8 mouse cellular contexts compared by ENCODE assay signal in the genomic region with DNA sequence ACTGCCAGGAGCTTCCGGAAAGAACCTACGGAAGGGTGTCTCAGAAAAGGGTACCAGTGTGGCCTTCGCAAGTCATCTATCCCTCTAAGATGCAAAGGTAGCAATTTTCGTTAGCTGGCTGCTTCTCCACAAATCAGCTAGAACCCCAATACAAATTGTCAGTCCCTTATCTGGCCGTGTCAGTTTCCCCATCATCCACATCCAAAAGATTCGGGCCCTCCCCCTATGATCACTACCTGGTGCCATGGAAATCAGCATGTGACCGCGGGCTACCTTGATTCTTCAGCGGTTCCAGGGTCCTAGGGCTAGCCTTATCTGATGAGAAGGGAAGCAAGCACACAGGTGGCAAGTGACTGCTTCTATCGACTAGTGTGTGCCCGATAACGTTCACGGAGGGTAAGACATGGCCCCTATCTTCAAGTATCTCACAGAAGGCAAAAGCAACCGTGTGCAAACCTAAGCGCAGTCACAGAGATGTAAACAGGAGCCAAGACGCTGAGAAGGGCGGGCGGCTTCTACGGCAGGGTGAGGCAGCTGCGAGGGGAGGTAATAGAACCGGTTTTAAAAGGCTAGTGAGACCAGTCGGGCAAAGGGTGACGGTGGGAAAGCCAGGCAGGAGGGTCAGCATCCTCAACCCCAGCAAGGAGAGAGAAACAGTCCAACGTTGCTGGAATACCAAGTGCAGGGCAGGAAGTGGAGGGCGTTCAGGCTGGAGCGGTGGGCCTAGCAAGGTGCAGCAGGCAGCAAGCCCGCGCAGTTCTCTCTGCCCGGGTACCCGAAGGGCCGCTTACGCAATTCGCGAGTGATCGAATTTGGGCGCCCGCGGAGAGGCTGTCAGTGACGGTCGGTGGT. TPM values are rescaled to one million over a fixed set of nuclear protein-coding genes. Genes with fewer than 3 reads are reported as not detected.
DNase-seq lines count a peak whose midpoint lies in the region; ATAC-seq and TF ChIP-seq lines count a peak whose summit lies in the region.

No protein-coding gene starts in this region.

- no peaks in the 10 kb centered on the region for H3K9me3 ChIP-seq in forebrain, embryonic 11.5 days (ENCODE audit: control insufficient read depth, low read length)
- no peaks in the 10 kb centered on the region for H3K9me3 ChIP-seq in hindbrain, postnatal 0 days (ENCODE audit: low read length)
- no peaks in the 10 kb centered on the region for H3K9me3 ChIP-seq in liver, embryonic 11.5 days (ENCODE audit: control insufficient read depth, low read length)
- no peaks in the 10 kb centered on the region for H3K9me3 ChIP-seq in midbrain, postnatal 0 days (ENCODE audit: low read length)

- no peaks in the 10 kb centered on the region for H3K36me3 ChIP-seq in forebrain, embryonic 11.5 days (ENCODE audit: control insufficient read depth, insufficient read depth, low read length)
- no peaks in the 10 kb centered on the region for H3K36me3 ChIP-seq in hindbrain, postnatal 0 days (ENCODE audit: insufficient read depth, low read length)
- no peaks in the 10 kb centered on the region; the same call in 1 of the 2 replicates for H3K36me3 ChIP-seq in liver, embryonic 11.5 days (ENCODE audit: control insufficient read depth, insufficient read depth, low read length)
- H3K36me3 ChIP-seq in midbrain, postnatal 0 days (ENCODE audit: insufficient read depth, low read length) = 0 out of 2 replicates have a peak, but pooled peaks cover 4% of the 10 kb centered on the region

- intact Hi-C loops in left cerebral cortex, adult 2 months (cut with DNase I) = no loop called here
- intact Hi-C loops in left cerebral cortex, postnatal 10 days (cut with DNase I) = no loop called here

- peak; percentile 57; the same call in 1 of the 2 replicates for ATAC-seq in forebrain, embryonic 11.5 days (replicated peaks; ENCODE audit: low FRiP score)
- peak; percentile 60 for ATAC-seq in hindbrain, postnatal 0 days
- peak; percentile 72 for ATAC-seq in liver, embryonic 11.5 days (replicated peaks; ENCODE audit: low FRiP score)
- ATAC-seq in midbrain, postnatal 0 days (ENCODE audit: low FRiP score) = peak; percentile 59

- no peak for TF ChIP-seq CTCF in left cerebral cortex, adult 2 months (IDR thresholded peaks at IDR 0.05)
- no peak for TF ChIP-seq CTCF in hindbrain, postnatal 0 days (IDR thresholded peaks at IDR 0.05; ENCODE audit: low read depth)
- TF ChIP-seq CTCF in midbrain, postnatal 0 days (IDR thresholded peaks at IDR 0.05) = no peak

- H3K4me3 ChIP-seq in left cerebral cortex, adult 2 months = peak overlapping the region; percentile 95
- H3K4me3 ChIP-seq in forebrain, embryonic 11.5 days (ENCODE audit: low read depth, low read length) = peak overlapping the region; percentile 75
- H3K4me3 ChIP-seq in hindbrain, postnatal 0 days (ENCODE audit: low read length) = peak overlapping the region; percentile 91
- peak overlapping the region; percentile 93 for H3K4me3 ChIP-seq in liver, embryonic 11.5 days (ENCODE audit: low read depth, low read length)
- peak overlapping the region; percentile 89 for H3K4me3 ChIP-seq in midbrain, postnatal 0 days (ENCODE audit: low read depth, low read length)

- DNase-seq in left cerebral cortex, adult 2 months (ENCODE audit: extremely low spot score in 1 of 2, low spot score in 2 of 2) = peak; percentile 58 to 59
- DNase-seq in left cerebral cortex, postnatal 10 days (ENCODE audit: extremely low spot score in 1 of 2, low spot score in 2 of 2) = no peak
- peak; percentile 63 for DNase-seq in c-Kit-positive CD71-positive TER-119-negative erythroid progenitor cells, embryonic 14.5 days (ENCODE audit: low read depth)
- DNase-seq in forebrain, embryonic 11.5 days (ENCODE audit: low spot score) = peak; percentile 64
- DNase-seq in hindbrain, postnatal 0 days (ENCODE audit: low spot score) = peak; percentile 53
- DNase-seq in liver, embryonic 11.5 days (ENCODE audit: low spot score) = peak; percentile 60
- DNase-seq in midbrain, postnatal 0 days (ENCODE audit: low spot score) = peak; percentile 65
- peak; percentile 73 for DNase-seq in thymus, postnatal 14 days

- H3K4me2 ChIP-seq in forebrain, embryonic 11.5 days (ENCODE audit: low read depth, low read length, severe bottlenecking) = peak overlapping the region; percentile 100
- H3K4me2 ChIP-seq in hindbrain, postnatal 0 days (ENCODE audit: low read depth, low read length) = peak overlapping the region; percentile 92
- H3K4me2 ChIP-seq in liver, embryonic 11.5 days = peak overlapping the region; percentile 94
- H3K4me2 ChIP-seq in midbrain, postnatal 0 days (ENCODE audit: low read depth, low read length, poor library complexity, severe bottlenecking) = peak overlapping the region; percentile 92

- H3K4me1 ChIP-seq in forebrain, embryonic 11.5 days (replicated peaks; ENCODE audit: control insufficient read depth, insufficient read depth, low read length) = peaks cover 11% of the 10 kb centered on the region; the same call in 1 of the 2 replicates
- H3K4me1 ChIP-seq in hindbrain, postnatal 0 days (ENCODE audit: insufficient read depth, low read length) = no peaks in the 10 kb centered on the region
- H3K4me1 ChIP-seq in liver, embryonic 11.5 days (replicated peaks; ENCODE audit: control insufficient read depth, insufficient read depth, low read length) = peaks cover 25% of the 10 kb centered on the region
- H3K4me1 ChIP-seq in midbrain, postnatal 0 days (ENCODE audit: insufficient read depth, low read length) = peaks cover 7% of the 10 kb centered on the region; the same call in 1 of the 2 replicates

- peak overlapping the region; percentile 98 for H3K27ac ChIP-seq in left cerebral cortex, adult 2 months
- no peak overlapping the region for H3K27ac ChIP-seq in forebrain, embryonic 11.5 days (ENCODE audit: low read depth, low read length)
- peak overlapping the region; percentile 81 for H3K27ac ChIP-seq in hindbrain, postnatal 0 days
- peak overlapping the region; percentile 82 for H3K27ac ChIP-seq in liver, embryonic 11.5 days (ENCODE audit: low read depth, low read length)
- peak overlapping the region; percentile 33 for H3K27ac ChIP-seq in midbrain, postnatal 0 days (ENCODE audit: low read depth, low read length)

- H3K9ac ChIP-seq in forebrain, embryonic 11.5 days (ENCODE audit: low read length) = peak overlapping the region; percentile 51
- H3K9ac ChIP-seq in hindbrain, postnatal 0 days (replicated peaks; ENCODE audit: low read length) = peak overlapping the region; percentile 83
- H3K9ac ChIP-seq in liver, embryonic 11.5 days (ENCODE audit: low read depth, low read length) = peak overlapping the region; percentile 91
- H3K9ac ChIP-seq in midbrain, postnatal 0 days (replicated peaks; ENCODE audit: low read length, poor library complexity, severe bottlenecking) = peak overlapping the region; percentile 60

- H3K27me3 ChIP-seq in forebrain, embryonic 11.5 days (ENCODE audit: control insufficient read depth, insufficient read depth, low read length) = peaks cover 20% of the 10 kb centered on the region
- no peaks in the 10 kb centered on the region for H3K27me3 ChIP-seq in hindbrain, postnatal 0 days (ENCODE audit: insufficient read depth, low read length)
- no peaks in the 10 kb centered on the region for H3K27me3 ChIP-seq in liver, embryonic 11.5 days (replicated peaks; ENCODE audit: control insufficient read depth, insufficient read depth, low read length)
- H3K27me3 ChIP-seq in midbrain, postnatal 0 days (ENCODE audit: insufficient read depth, low read length) = no peaks in the 10 kb centered on the region

- WGBS in forebrain, embryonic 11.5 days = 9% methylated on average over 40 of the region's 40 CpGs
- WGBS in hindbrain, postnatal 0 days = 11% methylated on average over 39 of the region's 40 CpGs
- 6% methylated on average over 40 of the region's 40 CpGs for WGBS in liver, embryonic 11.5 days
- WGBS in midbrain, postnatal 0 days = 10% methylated on average over 40 of the region's 40 CpGs

RNA-seq across cellular contexts. Expression of a gene that starts 3.9 kb away (rescaled TPM):
- total RNA-seq in left cerebral cortex, adult 2 months (2021) = 10 to 100 TPM; 60.5 to 63.5 TPM
- total RNA-seq in left cerebral cortex, postnatal 10 days (2021) = 10 to 100 TPM; 30.7 to 33.6 TPM
- polyA plus RNA-seq in forebrain, embryonic 11.5 days (2014; fragmentation: Nextera tagmentation; extraction: Ambion mirVana) = 3.2 and 3.3 TPM in 2 replicates
- 14.1 and 21.6 TPM in 2 replicates for total RNA-seq in hindbrain, postnatal 0 days (2014; rRNA removed)
- polyA plus RNA-seq in hindbrain, postnatal 0 days (2015; fragmentation: Nextera tagmentation; extraction: Ambion mirVana) = 33.3 and 34.5 TPM in 2 replicates
- polyA plus RNA-seq in liver, embryonic 11.5 days (2014; fragmentation: Nextera tagmentation; extraction: Ambion mirVana) = 13.0 and 14.3 TPM in 2 replicates
- total RNA-seq in midbrain, postnatal 0 days (2014; rRNA removed) = 16.8 and 20.5 TPM in 2 replicates
- polyA plus RNA-seq in midbrain, postnatal 0 days (2015; fragmentation: Nextera tagmentation; extraction: Ambion mirVana) = 38.0 and 40.1 TPM in 2 replicates

Comparison
In these comparisons a context has a peak if more than half of its experiments do, and no peak if none do; other contexts are left out.
1. DNase-seq: peak in left cerebral cortex, adult 2 months (2 of 2), c-Kit-positive CD71-positive TER-119-negative erythroid progenitor cells, embryonic 14.5 days (single experiment), forebrain, embryonic 11.5 days (single experiment), hindbrain, postnatal 0 days (single experiment), liver, embryonic 11.5 days (single experiment), midbrain, postnatal 0 days (single experiment) and thymus, postnatal 14 days (single experiment); none in left cerebral cortex, postnatal 10 days (0 of 2).
2. Peak in every context shown above with its lines, with median percentiles within 50 percentile points of each other: H3K4me3 ChIP-seq, ATAC-seq, H3K4me2 ChIP-seq and H3K9ac ChIP-seq.